Mouse (Mus musculus) ovary, adult 18-20 months (tissue): ENCODE data around the gene Unc93a.
"Not testable (repeated sequence)": the region's sequence is repeated elsewhere in the genome, so short reads cannot be mapped to it uniquely, and the experiment has no call there.

Source experiments
- DNase-seq: peaks from one replicate; pipeline ENCODE4 v3.0.0; 2022; ENCODE audit warnings: low spot score, mixed read lengths

The Unc93a gene

GRCm38 (mm10) chr17:13069227-13069626, 62.4 kb downstream of the Unc93a start:
- not testable (repeated sequence) for DNase-seq

GRCm38 (mm10) chr17:13067864-13068385, 63.7 kb downstream of the Unc93a start:
- DNase-seq: not testable (repeated sequence)

GRCm38 (mm10) chr17:13062882-13063281, 68.7 kb downstream of the Unc93a start:
- DNase-seq: not testable (repeated sequence)

- DNase-seq: not testable (repeated sequence)
Observed at GRCm38 (mm10) chr17:13060804-13061203, 70.8 kb downstream of the Unc93a start, which contains the start of gene Tcp10b. Gene Tcp10b, plus strand, starts transcription at chr17:13061104.
